Mouse (Mus musculus) liver, postnatal 0 days (tissue): ENCODE results near the gene Sec14l4. TPM values are rescaled to one million over a fixed set of nuclear protein-coding genes. Genes with fewer than 3 reads are reported as not detected.

Source experiments
- ATAC-seq: fragments of 200-750 bp; cut with Nextera tagmentation; 2 replicates; pipeline ENCODE4 v1.8.0; 2017; ENCODE audit warnings: mild to moderate bottlenecking, moderate library complexity
- DNase-seq: peaks from one replicate; pipeline ENCODE4 v3.0.0-alpha.2; 2016
- H3K27ac ChIP-seq: fragments of 300-500 bp; sonication (generic); 2 replicates; pipeline ENCODE4 v1.5.1; 2014; ENCODE audit warnings: antibody characterized with exemption, moderate library complexity, mild to moderate bottlenecking, low read depth
- H3K27me3 ChIP-seq: fragments of 300-500 bp; sonication (generic); 2 replicates; pipeline ENCODE4 v1.6.1; 2014; ENCODE audit warnings: low read length, control low read depth, mixed read lengths; ENCODE audit not compliant: insufficient read depth
- H3K36me3 ChIP-seq: fragments of 300-500 bp; sonication (generic); replicated peaks from 2 replicates; pipeline ENCODE4 v1.6.1; 2014; ENCODE audit warnings: mild to moderate bottlenecking, control low read depth, low read length, moderate library complexity, mixed read lengths; ENCODE audit not compliant: insufficient read depth
- H3K4me1 ChIP-seq: fragments of 300-500 bp; sonication (generic); 2 replicates; pipeline ENCODE4 v1.6.1; 2014; ENCODE audit warnings: antibody characterized with exemption, mild to moderate bottlenecking, control low read depth; ENCODE audit not compliant: insufficient read depth
- H3K4me2 ChIP-seq: fragments of 300-500 bp; sonication (generic); 2 replicates; pipeline ENCODE4 v1.6.1; 2014; ENCODE audit warnings: low read depth, mild to moderate bottlenecking, low read length, moderate library complexity, mixed read lengths
- H3K4me3 ChIP-seq: fragments of 300-500 bp; sonication (generic); 2 replicates; pipeline ENCODE4 v1.5.1; 2014; ENCODE audit warnings: low read depth, low read length
- H3K9ac ChIP-seq: fragments of 300-500 bp; sonication (generic); replicated peaks from 2 replicates; pipeline ENCODE4 v1.6.1; 2014; ENCODE audit warnings: mild to moderate bottlenecking, moderate library complexity
- H3K9me3 ChIP-seq: fragments of 300-500 bp; sonication (generic); 2 replicates; pipeline ENCODE4 v1.6.1; 2016; ENCODE audit warnings: mild to moderate bottlenecking, control low read depth, low read length, mixed read lengths
- CTCF ChIP-seq: sonication (generic); IDR thresholded peaks from 2 replicates; pipeline ENCODE4 v1.5.1; 2016; ENCODE audit warnings: antibody characterized with exemption, low read depth
- EP300 ChIP-seq: IDR thresholded peaks from 2 replicates; pipeline ENCODE4 v1.6.1; 2016; ENCODE audit warnings: antibody characterized with exemption, low read depth, mild to moderate bottlenecking
- WGBS: fragments of 180-500 bp; shearing (Covaris S2); extraction: QIAGEN DNeasy Blood & Tissue Kit; methylation state at CpG from one replicate; pipeline ENCODE4 v1.1.7; 2014; ENCODE audit not compliant: insufficient replicate concordance; 5-methylcytosine and 5-hydroxymethylcytosine counted together
- polyA plus RNA-seq: library from polyadenylated mRNA; unstranded; fragments of >200 nt; fragmentation: Nextera tagmentation; extraction: Ambion mirVana; gene quantifications from 2 replicates; pipeline ENCODE4 v1.2.1, GENCODE M21; 2015

Gene Sec14l4
- polyA plus RNA-seq, 1 experiment from 2014 or later, result 12.1 TPM

DNA sequence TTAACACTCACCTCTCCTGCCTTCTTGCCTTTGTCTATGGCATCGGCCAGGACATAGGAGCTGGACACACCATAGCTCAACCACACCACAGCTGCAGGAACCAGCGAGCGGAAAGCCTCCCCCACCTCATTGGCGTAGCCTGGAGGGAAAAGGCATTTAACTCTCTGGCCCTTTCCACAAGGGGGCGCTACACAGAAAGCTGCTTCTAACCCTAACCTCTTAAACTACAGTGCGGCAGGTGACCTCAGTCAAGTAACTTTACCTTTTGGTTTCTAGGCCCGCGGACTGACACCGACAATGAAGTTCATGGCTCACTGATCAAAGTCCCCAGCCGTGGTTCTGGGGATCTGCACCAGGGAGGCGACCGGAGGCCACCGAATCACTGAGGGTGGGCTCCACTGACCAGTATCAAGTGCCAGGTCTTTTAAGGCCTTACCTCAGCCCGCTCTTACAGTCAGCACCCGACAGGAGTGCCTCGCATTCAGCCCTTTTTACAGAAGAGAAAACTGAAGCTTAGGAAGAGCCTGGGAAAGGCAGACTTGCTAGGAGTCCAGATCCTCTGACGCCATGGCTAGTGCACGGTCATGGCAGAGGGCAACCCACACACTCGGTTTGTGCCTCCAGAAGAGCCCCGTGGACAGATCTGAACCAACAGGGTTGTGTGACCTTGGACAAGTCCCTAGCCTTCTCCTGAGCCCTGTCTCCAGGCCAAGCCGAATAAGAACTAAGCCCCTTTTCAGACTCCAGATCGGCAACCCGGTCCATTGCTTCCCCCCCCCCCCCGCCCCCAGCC is 63.3 kb downstream of the Sec14l4 start:
- no peaks in the 10 kb centered on the region for H3K27me3 ChIP-seq
- peaks cover 36% of the 10 kb centered on the region for H3K4me1 ChIP-seq
- peak; percentile 94 for TF ChIP-seq CTCF
- no peak for TF ChIP-seq EP300
- peak overlapping the region; percentile 64 for H3K9ac ChIP-seq
- peak overlapping the region; percentile 60 for H3K4me3 ChIP-seq
- WGBS, result 4% methylated on average over 24 of the region's 24 CpGs
- DNase-seq (peak; percentile 86), ATAC-seq (peak; percentile 21)
- H3K9me3 ChIP-seq, result no peaks in the 10 kb centered on the region; the same call in 1 of the 2 replicates
- peak overlapping the region; percentile 87 for H3K27ac ChIP-seq
- H3K36me3 ChIP-seq, result peaks cover 17% of the 10 kb centered on the region
- H3K4me2 ChIP-seq, result peak overlapping the region; percentile 85

DNA sequence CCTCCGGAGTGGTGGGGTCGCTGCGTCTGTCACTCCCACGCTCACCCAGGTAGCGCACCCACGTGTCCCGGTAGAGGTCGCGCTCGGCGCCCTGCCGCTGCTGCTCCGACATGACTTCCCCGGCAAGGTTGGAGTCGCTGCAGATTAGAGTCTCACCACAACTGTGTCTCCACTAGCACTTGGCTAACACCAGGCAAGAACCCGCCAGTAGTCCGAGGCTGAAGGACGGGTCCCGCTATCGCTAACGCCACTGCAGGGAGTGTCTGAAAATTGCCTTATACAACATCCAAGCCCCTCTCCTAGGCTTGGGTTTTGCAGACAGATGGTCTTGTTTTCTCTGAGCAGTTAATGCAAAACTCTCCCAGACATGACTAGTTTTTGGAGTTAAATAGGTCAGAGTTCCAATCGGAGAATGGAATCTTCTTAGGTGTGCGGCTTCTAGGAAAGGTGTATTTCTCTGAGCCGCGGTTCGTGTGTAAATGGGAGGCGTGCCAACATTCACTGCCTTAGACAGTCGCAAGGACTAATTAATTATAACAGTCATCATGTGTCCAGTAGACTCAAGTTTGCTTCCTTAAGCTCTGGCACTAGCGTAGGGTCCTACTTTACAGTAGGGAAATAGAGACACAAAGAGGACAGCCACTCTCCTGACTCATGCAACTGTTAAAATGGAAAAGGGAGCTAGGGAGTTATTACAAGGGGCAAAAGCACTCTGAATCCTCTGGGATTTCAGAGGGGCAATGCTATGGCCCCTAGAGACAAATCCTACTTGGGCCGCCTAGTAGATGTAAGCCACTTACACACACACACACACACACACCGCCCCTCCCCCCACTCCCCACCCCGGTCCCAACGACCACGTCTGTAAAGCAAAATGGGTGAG is 64.2 kb downstream of the Sec14l4 start, which contains the start of gene Mtfp1:
Gene Mtfp1, minus strand, starts transcription at position 275 of the 883 bp plus-strand sequence.
- Histone ChIP-seq H3K36me3 (peaks cover 17% of the 10 kb centered on the region), H3K27ac (peak within 1 kb of the TSS; percentile 87), H3K9ac (peak within 1 kb of the TSS; percentile 64), H3K9me3 (no peaks in the 10 kb centered on the region; the same call in 1 of the 2 replicates), H3K27me3 (no peaks in the 10 kb centered on the region), H3K4me2 (peak within 1 kb of the TSS; percentile 85), H3K4me1 (peaks cover 36% of the 10 kb centered on the region), H3K4me3 (peak within 1 kb of the TSS; percentile 60)
- ATAC-seq, result no peak
- TF ChIP-seq CTCF, result peak; percentile 35; the same call in 1 of the 2 replicates
- TF ChIP-seq EP300, result no peak
- DNase-seq, result peak; percentile 71
- WGBS, result 5% methylated on average over 34 of the region's 34 CpGs

DNA sequence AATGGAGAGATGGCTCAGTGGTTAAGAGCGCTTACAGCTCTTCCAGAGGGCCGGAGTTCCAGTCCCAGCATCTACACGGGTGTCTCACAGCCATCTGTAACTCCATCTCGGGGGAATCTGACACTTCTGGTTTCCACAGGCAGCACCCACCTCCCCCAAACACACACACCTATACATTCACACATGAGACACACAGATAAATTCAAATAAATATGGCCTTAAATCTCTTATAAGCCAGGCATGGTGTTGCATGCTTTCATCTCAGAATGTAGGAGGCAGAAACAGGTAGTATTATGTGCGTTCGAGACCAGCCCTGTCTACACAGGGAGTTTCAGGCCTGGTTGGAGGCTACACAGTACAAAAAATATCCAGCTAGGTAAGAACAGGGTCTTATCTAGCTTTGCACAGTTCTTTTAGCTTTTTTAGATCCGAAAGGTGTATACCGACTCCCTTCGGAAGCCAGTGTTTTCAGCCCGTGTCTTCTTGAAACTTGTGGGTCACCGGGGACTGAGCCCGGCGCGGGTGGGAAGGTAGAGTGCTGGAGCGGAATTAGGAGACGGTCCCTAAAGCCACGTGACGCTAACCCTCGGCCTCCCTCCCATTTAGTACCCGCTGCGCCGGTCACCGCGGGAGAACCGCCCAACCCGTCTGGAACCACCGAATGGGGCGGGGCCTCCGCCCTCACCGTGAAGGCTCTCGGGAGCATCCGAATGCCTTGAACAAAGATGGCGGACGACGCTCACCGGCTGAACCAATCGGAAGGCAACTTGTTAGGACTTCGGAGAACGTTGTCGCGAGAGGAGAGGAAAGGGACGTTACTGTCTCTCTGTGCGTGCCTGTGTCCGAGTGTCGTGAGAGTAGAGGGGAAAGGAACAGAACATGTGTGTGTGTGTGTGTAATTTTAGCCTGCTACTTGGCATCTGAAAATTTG is 65.1 kb downstream of the Sec14l4 start:
- Histone ChIP-seq H3K4me2 (peak overlapping the region; percentile 85), H3K4me1 (peaks cover 36% of the 10 kb centered on the region), H3K27ac (peak overlapping the region; percentile 87), H3K9me3 (no peaks in the 10 kb centered on the region; the same call in 1 of the 2 replicates), H3K4me3 (peak overlapping the region; percentile 60), H3K36me3 (peaks cover 14% of the 10 kb centered on the region), H3K27me3 (no peaks in the 10 kb centered on the region), H3K9ac (peak overlapping the region; percentile 74)
- DNase-seq, result peak; percentile 98
- TF ChIP-seq EP300 (peak; percentile 81; the same call in 1 of the 2 replicates), CTCF (no peak)
- ATAC-seq, result peak; percentile 93
- WGBS, result 2% methylated on average over 45 of the region's 45 CpGs

DNA sequence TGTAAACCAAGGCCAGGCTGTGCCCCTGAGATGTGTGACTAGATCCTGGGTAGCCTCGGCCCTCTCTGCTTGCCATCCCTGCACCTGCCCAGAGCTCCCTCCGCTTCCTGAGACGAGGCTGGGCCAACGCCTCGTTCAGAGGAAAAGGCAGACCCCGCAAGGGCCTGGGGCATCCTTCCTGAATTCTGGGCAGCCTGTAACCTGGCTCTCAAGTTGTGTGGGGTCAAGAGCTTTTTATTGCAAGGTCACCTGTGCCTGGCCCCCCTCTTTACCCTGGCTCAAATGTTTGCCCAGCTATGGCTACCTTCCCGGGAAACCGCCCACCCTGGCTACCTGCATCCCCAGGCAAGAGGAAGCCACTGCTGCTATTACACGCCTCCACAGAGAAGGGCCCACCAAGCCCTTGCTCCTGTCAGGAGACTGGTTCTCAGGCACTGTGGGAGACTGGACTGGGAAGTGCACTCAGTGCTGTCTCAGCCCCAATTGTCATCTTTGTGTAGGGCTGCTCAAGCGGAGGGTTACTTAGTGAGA is 65.9 kb downstream of the Sec14l4 start:
- Histone ChIP-seq H3K27me3 (no peaks in the 10 kb centered on the region), H3K9me3 (no peaks in the 10 kb centered on the region), H3K36me3 (peaks cover 11% of the 10 kb centered on the region), H3K4me2 (peak overlapping the region; percentile 85), H3K4me1 (peaks cover 36% of the 10 kb centered on the region), H3K27ac (peak overlapping the region; percentile 76), H3K4me3 (peak overlapping the region; percentile 60), H3K9ac (peak overlapping the region; percentile 74)
- WGBS, result 30% methylated on average over 10 of the region's 10 CpGs
- ATAC-seq, result peak; percentile 16
- no peak for DNase-seq
- TF ChIP-seq CTCF, result no peak
- TF ChIP-seq EP300, result no peak

Other genes with a start within 250 kb of the Sec14l4 start
- gene Osbp2, start 167.6 kb upstream of the Sec14l4 start, polyA plus RNA-seq, result 0.07 TPM in 1 of 2 replicates, not detected in the other
- not detected in 2 replicates for gene 4921536K21Rik, start 136.4 kb upstream of the Sec14l4 start, polyA plus RNA-seq
- gene Dusp18, start 136.2 kb upstream of the Sec14l4 start, polyA plus RNA-seq, result 0.19 and 0.27 TPM in 2 replicates
- gene Slc35e4, start 116.8 kb upstream of the Sec14l4 start, polyA plus RNA-seq, result 0.43 and 0.46 TPM in 2 replicates
- 55.5 and 61.3 TPM in 2 replicates for gene Tcn2, start 99.3 kb upstream of the Sec14l4 start, polyA plus RNA-seq
- gene Pes1, start 67.5 kb upstream of the Sec14l4 start, polyA plus RNA-seq, result 24.3 and 26.5 TPM in 2 replicates
- not detected in 2 replicates for gene 4930556J24Rik, start 54.7 kb upstream of the Sec14l4 start, polyA plus RNA-seq
- 7.5 and 8.5 TPM in 2 replicates for gene Gal3st1, start 47.8 kb upstream of the Sec14l4 start, polyA plus RNA-seq
- 0.11 TPM in 1 of 2 replicates, not detected in the other for gene Sec14l3, start 33.4 kb downstream of the Sec14l4 start, polyA plus RNA-seq
- 17.7 and 21.1 TPM in 2 replicates for gene Mtfp1, start 64.0 kb downstream of the Sec14l4 start, polyA plus RNA-seq
- gene Sec14l2, start 92.0 kb downstream of the Sec14l4 start, polyA plus RNA-seq, result 48.0 and 54.2 TPM in 2 replicates
- gene Rnf215, start 103.7 kb downstream of the Sec14l4 start, polyA plus RNA-seq, result 6.4 and 6.8 TPM in 2 replicates
- gene Ccdc157, start 128.8 kb downstream of the Sec14l4 start, polyA plus RNA-seq, result 0.36 and 0.52 TPM in 2 replicates
- 8.5 and 8.8 TPM in 2 replicates for gene Sf3a1, start 128.9 kb downstream of the Sec14l4 start, polyA plus RNA-seq
- 5.6 and 7.0 TPM in 2 replicates for gene Tbc1d10a, start 155.3 kb downstream of the Sec14l4 start, polyA plus RNA-seq
- gene Castor1, start 186.8 kb downstream of the Sec14l4 start, polyA plus RNA-seq, result 1.8 and 2.0 TPM in 2 replicates
- gene Osm, start 205.0 kb downstream of the Sec14l4 start, polyA plus RNA-seq, result 0.58 and 1.3 TPM in 2 replicates
- not detected in 2 replicates for gene Lif, start 226.1 kb downstream of the Sec14l4 start, polyA plus RNA-seq